Mouse (Mus musculus): ENCODE measurements around the gene Add3. TPM values are rescaled to one million over a fixed set of nuclear protein-coding genes. Genes with fewer than 3 reads are reported as not detected.

Gene Add3
- polyA plus RNA-seq, 1 experiment from 2014 or later = 100 TPM

- DNase-seq (ENCODE audit: low spot score) (no peak), ATAC-seq (no peak)
- no peak for TF ChIP-seq CTCF (IDR thresholded peaks at IDR 0.05)
- TF ChIP-seq EP300 (IDR thresholded peaks at IDR 0.05) = no peak
- Histone ChIP-seq H3K4me1 (ENCODE audit: insufficient read depth, low read depth, low read length) (no peaks in the 10 kb centered on the region), H3K9ac (replicated peaks; ENCODE audit: low read depth) (no peak overlapping the region), H3K27me3 (replicated peaks; ENCODE audit: insufficient read depth, low read length) (no peaks in the 10 kb centered on the region), H3K4me2 (replicated peaks; ENCODE audit: low read depth, low read length) (no peak overlapping the region), H3K9me3 (ENCODE audit: low read length) (no peaks in the 10 kb centered on the region), H3K4me3 (ENCODE audit: low read depth, low read length) (no peak overlapping the region), H3K27ac (ENCODE audit: low read length) (no peak overlapping the region), H3K36me3 (ENCODE audit: insufficient read depth, low read length) (no peaks in the 10 kb centered on the region)
- WGBS = 72% methylated on average over 7 of the region's 7 CpGs
Observed at GRCm38 (mm10) chr19:53262061-53262460, 121.8 kb downstream of the Add3 start.

- no peak overlapping the region for H3K27ac ChIP-seq (ENCODE audit: low read length)
- no peaks in the 10 kb centered on the region for H3K9me3 ChIP-seq (ENCODE audit: low read length)
- no peaks in the 10 kb centered on the region for H3K36me3 ChIP-seq (ENCODE audit: insufficient read depth, low read length)
- no peak overlapping the region for H3K4me2 ChIP-seq (replicated peaks; ENCODE audit: low read depth, low read length)
- no peak for TF ChIP-seq EP300 (IDR thresholded peaks at IDR 0.05)
- TF ChIP-seq CTCF (IDR thresholded peaks at IDR 0.05) = no peak
- DNase-seq (ENCODE audit: low spot score) = no peak
- 42% methylated on average over 23 of the region's 23 CpGs for WGBS
- ATAC-seq = no peak
- H3K27me3 ChIP-seq (replicated peaks; ENCODE audit: insufficient read depth, low read length) = no peaks in the 10 kb centered on the region
- no peak overlapping the region for H3K9ac ChIP-seq (replicated peaks; ENCODE audit: low read depth)
- H3K4me3 ChIP-seq (ENCODE audit: low read depth, low read length) = no peak overlapping the region
- H3K4me1 ChIP-seq (ENCODE audit: insufficient read depth, low read depth, low read length) = no peaks in the 10 kb centered on the region
Observed at GRCm38 (mm10) chr19:53263859-53264733, 123.9 kb downstream of the Add3 start.

DNA sequence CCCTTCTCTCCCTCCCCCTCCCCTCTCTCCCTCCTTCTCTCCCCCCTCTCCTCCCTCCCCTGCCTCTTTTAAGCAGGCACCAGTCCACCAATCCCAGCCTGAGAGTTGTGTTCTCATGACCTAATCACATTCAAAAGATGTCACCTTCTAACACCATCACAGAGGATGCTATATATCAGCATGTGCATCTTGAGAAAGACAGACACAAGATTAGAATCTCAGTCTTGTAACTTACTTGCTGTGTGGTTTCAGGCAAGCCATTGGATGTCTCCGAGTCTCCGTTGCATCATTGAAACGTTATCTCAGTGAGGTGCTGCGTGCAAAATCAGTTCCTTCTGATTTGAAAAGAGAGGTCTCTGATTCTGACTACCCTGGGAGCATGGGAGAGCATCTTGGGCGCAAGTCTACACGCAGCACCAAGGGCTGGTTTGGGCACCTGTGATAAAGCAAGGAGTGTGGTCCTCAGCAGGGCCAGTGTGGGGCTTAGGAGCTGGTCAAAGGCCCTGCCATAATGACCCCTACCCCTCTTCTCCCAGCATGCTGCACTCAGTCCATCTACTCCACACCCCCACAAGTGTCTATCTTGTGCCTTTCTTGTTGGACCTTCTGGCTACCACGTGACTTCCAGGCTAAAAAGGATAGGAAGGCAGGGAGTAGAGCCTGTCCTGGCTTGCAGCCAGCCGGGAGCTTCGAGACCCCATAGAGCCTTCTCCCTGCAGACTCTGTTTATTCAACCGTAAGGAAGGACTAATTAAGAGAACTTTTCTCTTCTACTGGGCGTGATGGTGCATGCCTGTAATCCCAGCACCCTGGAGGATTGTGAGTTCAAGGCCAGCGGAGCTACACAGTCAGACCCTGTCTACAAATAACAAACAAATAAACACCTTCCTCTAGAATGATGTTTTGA lies 124.8 kb downstream of the Add3 start:
- Histone ChIP-seq H3K9me3 (ENCODE audit: low read length) (no peaks in the 10 kb centered on the region), H3K4me2 (replicated peaks; ENCODE audit: low read depth, low read length) (no peak overlapping the region), H3K36me3 (ENCODE audit: insufficient read depth, low read length) (no peaks in the 10 kb centered on the region), H3K27ac (ENCODE audit: low read length) (no peak overlapping the region), H3K4me1 (ENCODE audit: insufficient read depth, low read depth, low read length) (no peaks in the 10 kb centered on the region), H3K9ac (replicated peaks; ENCODE audit: low read depth) (no peak overlapping the region), H3K27me3 (replicated peaks; ENCODE audit: insufficient read depth, low read length) (no peaks in the 10 kb centered on the region), H3K4me3 (ENCODE audit: low read depth, low read length) (no peak overlapping the region)
- ATAC-seq (no peak), DNase-seq (ENCODE audit: low spot score) (no peak)
- WGBS = 53% methylated on average over 12 of the region's 12 CpGs
- TF ChIP-seq CTCF (IDR thresholded peaks at IDR 0.05) (no peak), EP300 (IDR thresholded peaks at IDR 0.05) (no peak)

DNA sequence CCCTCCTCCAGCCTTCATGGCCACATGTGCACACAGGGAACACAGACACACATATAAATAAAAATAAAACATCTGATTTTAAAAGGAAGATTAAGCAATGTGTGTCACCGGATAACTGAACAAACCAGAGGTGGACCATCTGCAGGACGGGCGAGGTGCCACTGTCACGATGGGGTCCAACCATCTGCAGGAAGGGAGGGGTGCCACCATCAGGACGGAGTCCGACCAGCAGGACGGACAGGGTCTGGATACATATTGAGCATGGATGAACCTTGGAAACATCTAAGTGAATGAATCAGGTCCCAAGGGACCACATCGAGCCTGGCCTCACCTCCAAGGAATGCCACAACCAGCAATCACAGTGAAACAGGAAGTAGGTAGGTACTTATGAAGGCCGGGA lies 127.1 kb downstream of the Add3 start:
- Histone ChIP-seq H3K36me3 (ENCODE audit: insufficient read depth, low read length) (no peaks in the 10 kb centered on the region), H3K9ac (replicated peaks; ENCODE audit: low read depth) (no peak overlapping the region), H3K4me3 (ENCODE audit: low read depth, low read length) (no peak overlapping the region), H3K9me3 (ENCODE audit: low read length) (no peaks in the 10 kb centered on the region), H3K4me2 (replicated peaks; ENCODE audit: low read depth, low read length) (no peak overlapping the region), H3K27ac (ENCODE audit: low read length) (no peak overlapping the region), H3K4me1 (ENCODE audit: insufficient read depth, low read depth, low read length) (no peaks in the 10 kb centered on the region), H3K27me3 (replicated peaks; ENCODE audit: insufficient read depth, low read length) (no peaks in the 10 kb centered on the region)
- ATAC-seq (no peak), DNase-seq (ENCODE audit: low spot score) (no peak)
- 85% methylated on average over 9 of the region's 9 CpGs for WGBS
- no peak for TF ChIP-seq EP300 (IDR thresholded peaks at IDR 0.05)
- TF ChIP-seq CTCF (IDR thresholded peaks at IDR 0.05) = no peak

- no peaks in the 10 kb centered on the region for H3K4me1 ChIP-seq (ENCODE audit: insufficient read depth, low read depth, low read length)
- no peaks in the 10 kb centered on the region for H3K9me3 ChIP-seq (ENCODE audit: low read length)
- ATAC-seq (peak; percentile 72), DNase-seq (ENCODE audit: low spot score) (peak; percentile 64)
- H3K36me3 ChIP-seq (ENCODE audit: insufficient read depth, low read length) = no peaks in the 10 kb centered on the region
- TF ChIP-seq CTCF (IDR thresholded peaks at IDR 0.05) (no peak), EP300 (IDR thresholded peaks at IDR 0.05) (no peak)
- H3K4me2 ChIP-seq (replicated peaks; ENCODE audit: low read depth, low read length) = no peak overlapping the region
- no peak overlapping the region; the same call in 1 of the 2 replicates for H3K27ac ChIP-seq (ENCODE audit: low read length)
- H3K4me3 ChIP-seq (ENCODE audit: low read depth, low read length) = no peak overlapping the region
- no peak overlapping the region for H3K9ac ChIP-seq (replicated peaks; ENCODE audit: low read depth)
- H3K27me3 ChIP-seq (replicated peaks; ENCODE audit: insufficient read depth, low read length) = no peaks in the 10 kb centered on the region
- WGBS = 58% methylated on average over 17 of the region's 17 CpGs
Observed at GRCm38 (mm10) chr19:53273055-53273722, 132.9 kb downstream of the Add3 start.

All from lung, postnatal 0 days (tissue).